Mouse (Mus musculus): ENCODE results near the gene Txndc9.

DNA sequence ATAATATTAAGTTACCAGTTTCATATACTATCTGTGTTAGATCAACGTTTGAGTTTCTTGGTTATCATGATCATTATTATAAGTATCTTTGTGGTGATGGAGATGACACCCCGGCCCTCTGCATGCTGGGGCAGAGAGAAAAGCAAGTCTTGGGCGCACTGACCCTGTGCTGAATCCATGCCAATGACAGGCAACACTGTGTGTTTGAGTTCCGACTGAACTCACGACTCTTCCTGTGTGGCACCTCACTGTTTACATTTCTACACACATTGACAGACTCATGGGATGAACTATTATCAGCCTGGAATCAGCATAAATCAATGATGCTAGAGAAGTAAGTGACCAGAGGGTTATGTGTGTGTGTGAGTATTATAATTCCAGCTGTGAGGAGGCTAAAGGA lies 9.8 kb downstream of the Txndc9 start:
- TF ChIP-seq CTCF (IDR thresholded peaks at IDR 0.05; ENCODE audit: insufficient read depth, low read depth, low read length) = no peak
- TF ChIP-seq POLR2A (IDR thresholded peaks at IDR 0.05; ENCODE audit: insufficient read depth, low read depth, low read length) = no peak

Data from olfactory bulb, adult 2 months (tissue).